Mouse (Mus musculus) intestine, postnatal 0 days (tissue): ENCODE measurements around the gene Arhgef3. TPM values are rescaled to one million over a fixed set of nuclear protein-coding genes. Genes with fewer than 3 reads are reported as not detected.

Experiments
- ATAC-seq: fragments of 200-750 bp; cut with Nextera tagmentation; 2 replicates; pipeline ENCODE4 v1.8.0; 2017; ENCODE audit warnings: mild to moderate bottlenecking, moderate TSS enrichment, moderate library complexity
- H3K27ac ChIP-seq: fragments of 300-500 bp; sonication (generic); 2 replicates; pipeline ENCODE4 v1.5.1; 2014; ENCODE audit warnings: mild to moderate bottlenecking, low read depth, low read length, moderate library complexity
- H3K27me3 ChIP-seq: fragments of 300-500 bp; sonication (generic); replicated peaks from 2 replicates; pipeline ENCODE4 v1.6.1; 2014; ENCODE audit warnings: low read length, mixed read lengths; ENCODE audit not compliant: control insufficient read depth, insufficient read depth
- H3K36me3 ChIP-seq: fragments of 300-500 bp; sonication (generic); 2 replicates; pipeline ENCODE4 v1.6.1; 2014; ENCODE audit warnings: mild to moderate bottlenecking, moderate library complexity; ENCODE audit not compliant: control insufficient read depth, insufficient read depth
- H3K4me1 ChIP-seq: fragments of 300-500 bp; sonication (generic); replicated peaks from 2 replicates; pipeline ENCODE4 v1.6.1; 2014; ENCODE audit warnings: antibody characterized with exemption, low read length, mixed read lengths; ENCODE audit not compliant: control insufficient read depth, insufficient read depth
- H3K4me2 ChIP-seq: fragments of 300-500 bp; sonication (generic); replicated peaks from 2 replicates; pipeline ENCODE4 v1.6.1; 2014; ENCODE audit warnings: low read depth, mild to moderate bottlenecking, moderate library complexity
- H3K4me3 ChIP-seq: fragments of 300-500 bp; sonication (generic); 2 replicates; pipeline ENCODE4 v1.5.1; 2014; ENCODE audit warnings: low read depth, low read length
- H3K9ac ChIP-seq: fragments of 300-500 bp; sonication (generic); 2 replicates; pipeline ENCODE4 v1.6.1; 2014; ENCODE audit warnings: mild to moderate bottlenecking, low read depth, low read length
- H3K9me3 ChIP-seq: fragments of 300-500 bp; sonication (generic); 2 replicates; pipeline ENCODE4 v1.6.1; 2016; ENCODE audit warnings: mixed run types; ENCODE audit not compliant: control insufficient read depth
- CTCF ChIP-seq: sonication (generic); IDR thresholded peaks from 2 replicates; pipeline ENCODE4 v1.5.1; 2016; ENCODE audit warnings: low read depth, mild to moderate bottlenecking, control low read depth, antibody characterized with exemption, moderate library complexity
- whole genome bisulfite sequencing: fragments of 180-500 bp; shearing (Covaris S2); extraction: QIAGEN DNeasy Blood & Tissue Kit; methylation state at CpG from one replicate; pipeline ENCODE4 v1.1.7; 2014; 5-methylcytosine and 5-hydroxymethylcytosine counted together
- polyA plus RNA-seq: library from polyadenylated mRNA; unstranded; fragments of >200 nt; fragmentation: Nextera tagmentation; extraction: Ambion mirVana; gene quantifications from 2 replicates; pipeline ENCODE4 v1.2.1, GENCODE M21; 2015

The Arhgef3 gene
- polyA plus RNA-seq, 1 experiment from 2014 or later = 12.2 TPM

DNA sequence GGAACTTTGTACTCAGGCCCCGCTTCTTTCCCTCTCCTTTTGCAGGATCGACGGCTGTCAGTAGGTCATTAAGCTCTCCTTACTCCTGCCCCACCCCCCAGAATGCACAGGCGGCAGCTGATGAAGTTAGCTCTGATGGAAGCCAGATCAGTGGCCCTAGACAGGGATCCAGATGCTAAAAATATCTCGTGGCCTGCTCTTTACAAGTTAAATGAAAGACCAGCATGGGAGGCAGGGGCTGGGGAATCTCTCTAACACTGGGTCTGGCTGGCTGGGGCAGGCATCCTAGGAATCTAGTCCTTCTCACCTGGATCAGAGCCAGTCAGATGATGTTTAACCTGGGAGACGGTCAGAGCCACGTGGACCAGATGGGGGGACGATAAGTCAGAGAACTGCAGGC lies 36.7 kb downstream of the Arhgef3 start:
- ATAC-seq = no peak
- 35% methylated on average over 8 of the region's 8 CpGs for WGBS
- Histone ChIP-seq H3K9me3 (no peaks in the 10 kb centered on the region), H3K4me2 (no peak overlapping the region), H3K4me3 (no peak overlapping the region), H3K36me3 (no peaks in the 10 kb centered on the region), H3K9ac (no peak overlapping the region), H3K27me3 (no peaks in the 10 kb centered on the region), H3K27ac (no peak overlapping the region), H3K4me1 (no peaks in the 10 kb centered on the region)
- no peak for TF ChIP-seq CTCF

DNA sequence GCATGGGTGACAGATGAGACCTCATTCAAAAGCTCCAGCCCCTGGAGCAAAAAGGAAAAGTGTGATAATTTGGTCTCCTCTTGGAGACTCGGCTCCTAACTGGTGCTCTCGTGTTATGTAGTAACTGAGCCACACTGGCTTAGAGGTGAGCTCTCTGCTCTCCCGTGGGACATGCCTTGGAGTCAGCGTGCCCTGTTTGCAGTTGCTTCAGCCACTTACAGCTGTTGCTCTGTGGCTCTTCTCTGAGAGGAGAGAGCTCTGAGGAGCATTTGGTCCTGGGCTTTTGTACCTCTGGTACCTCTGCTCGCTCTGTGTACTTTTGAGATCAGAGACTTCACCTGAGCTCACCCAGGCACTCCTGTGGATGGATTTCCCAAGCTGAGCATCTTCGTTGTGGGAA lies 40.4 kb downstream of the Arhgef3 start:
- Histone ChIP-seq H3K4me2 (no peak overlapping the region), H3K9ac (no peak overlapping the region), H3K4me3 (no peak overlapping the region), H3K36me3 (no peaks in the 10 kb centered on the region), H3K4me1 (no peaks in the 10 kb centered on the region), H3K27ac (no peak overlapping the region), H3K27me3 (no peaks in the 10 kb centered on the region), H3K9me3 (no peaks in the 10 kb centered on the region)
- no peak for ATAC-seq
- no peak for TF ChIP-seq CTCF
- 65% methylated on average over 6 of the region's 6 CpGs for whole genome bisulfite sequencing

DNA sequence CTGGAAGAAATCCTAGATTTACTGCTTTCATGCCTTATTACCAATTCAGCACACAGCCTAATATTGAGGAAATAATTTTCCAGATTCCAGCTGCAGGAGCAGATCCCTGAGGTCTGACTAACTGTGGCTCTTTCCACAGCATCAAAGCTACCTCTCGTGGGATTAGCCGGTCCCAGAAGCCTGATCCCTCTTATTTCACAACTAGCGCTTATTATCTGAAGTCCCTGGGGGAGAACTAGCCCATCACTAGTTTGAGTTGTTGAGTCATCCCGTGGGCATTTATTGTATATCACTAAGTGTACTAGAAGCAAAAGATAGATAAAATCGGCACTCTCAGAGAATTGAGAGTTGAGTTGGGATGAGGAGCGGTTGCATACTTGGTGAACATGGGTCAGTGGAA lies 41.3 kb downstream of the Arhgef3 start:
- Histone ChIP-seq H3K9ac (no peak overlapping the region), H3K4me3 (no peak overlapping the region), H3K36me3 (no peaks in the 10 kb centered on the region), H3K4me2 (no peak overlapping the region), H3K27ac (no peak overlapping the region), H3K4me1 (no peaks in the 10 kb centered on the region), H3K9me3 (no peaks in the 10 kb centered on the region), H3K27me3 (no peaks in the 10 kb centered on the region)
- ATAC-seq = no peak
- WGBS = 82% methylated on average over 6 of the region's 6 CpGs
- TF ChIP-seq CTCF = no peak

DNA sequence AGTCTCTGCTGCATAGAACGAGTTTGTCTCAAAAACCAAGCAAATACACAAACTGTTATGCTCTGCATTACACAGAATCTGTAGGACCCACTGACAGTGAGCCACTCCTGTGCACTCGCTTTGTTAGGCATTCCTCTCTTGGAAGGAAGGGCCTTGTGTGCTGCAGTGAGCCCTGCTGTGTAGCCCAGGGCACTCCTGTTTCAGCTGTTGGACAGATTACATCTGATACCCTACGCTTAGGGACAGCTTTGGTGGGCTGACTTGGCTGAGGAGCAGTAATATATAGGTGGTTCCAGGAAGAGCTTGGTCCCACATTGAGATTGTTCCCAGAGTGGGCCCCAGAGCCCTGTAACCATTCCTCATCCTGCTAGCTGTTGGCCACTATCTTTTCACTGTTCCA lies 43.4 kb downstream of the Arhgef3 start:
- Histone ChIP-seq H3K27ac (no peak overlapping the region), H3K36me3 (no peaks in the 10 kb centered on the region), H3K4me3 (no peak overlapping the region), H3K9me3 (no peaks in the 10 kb centered on the region), H3K9ac (no peak overlapping the region), H3K27me3 (no peaks in the 10 kb centered on the region), H3K4me1 (no peaks in the 10 kb centered on the region), H3K4me2 (no peak overlapping the region)
- 82% methylated on average over 3 of the region's 3 CpGs for WGBS
- no peak for ATAC-seq
- TF ChIP-seq CTCF = no peak

DNA sequence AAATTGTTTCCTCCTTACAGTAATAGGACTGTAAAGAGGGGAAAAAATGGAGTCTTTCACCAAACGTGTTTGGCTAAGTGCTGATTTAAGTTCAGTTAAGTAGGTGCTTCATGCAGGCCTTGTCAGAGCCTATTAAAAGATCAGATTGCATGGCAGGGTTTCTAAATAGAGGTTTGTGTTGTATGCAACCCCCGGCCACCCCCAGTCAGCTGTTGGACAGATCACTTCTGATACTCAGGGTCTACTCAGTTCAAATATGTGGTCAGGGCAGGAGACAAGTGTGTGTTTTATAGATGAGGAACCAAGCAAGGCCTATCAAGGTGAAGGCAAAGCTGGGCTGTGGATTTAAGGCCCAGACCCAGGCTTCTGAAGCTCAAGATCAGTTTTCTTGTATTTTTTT lies 44.1 kb downstream of the Arhgef3 start:
- Histone ChIP-seq H3K36me3 (no peaks in the 10 kb centered on the region), H3K4me3 (no peak overlapping the region), H3K9ac (no peak overlapping the region), H3K9me3 (no peaks in the 10 kb centered on the region), H3K27ac (no peak overlapping the region), H3K27me3 (no peaks in the 10 kb centered on the region), H3K4me2 (no peak overlapping the region), H3K4me1 (no peaks in the 10 kb centered on the region)
- TF ChIP-seq CTCF = no peak
- 67% methylated on average over 2 of the region's 2 CpGs for WGBS
- ATAC-seq = no peak

DNA sequence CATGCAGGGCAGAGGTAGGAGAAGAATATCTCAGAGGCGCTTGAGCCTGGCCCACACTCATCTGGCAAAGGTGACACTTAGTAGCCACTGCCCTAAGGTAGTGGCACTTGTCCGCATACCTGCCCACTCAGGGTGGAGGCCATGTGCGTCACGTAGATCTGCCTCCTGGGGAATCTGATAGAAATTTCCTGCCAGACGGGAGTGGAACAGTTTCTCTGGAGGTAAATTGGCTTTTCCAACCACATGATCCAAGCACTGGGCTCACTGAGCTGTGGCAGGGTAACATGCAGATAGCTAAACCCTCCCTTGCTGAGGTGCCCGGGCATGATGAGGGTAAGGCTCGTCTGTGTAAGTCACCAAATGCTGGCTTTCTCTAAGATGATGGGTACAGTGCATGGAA lies 46.1 kb downstream of the Arhgef3 start:
- Histone ChIP-seq H3K4me1 (no peaks in the 10 kb centered on the region), H3K27me3 (no peaks in the 10 kb centered on the region), H3K36me3 (no peaks in the 10 kb centered on the region), H3K4me3 (no peak overlapping the region), H3K4me2 (no peak overlapping the region), H3K9me3 (no peaks in the 10 kb centered on the region), H3K27ac (no peak overlapping the region), H3K9ac (no peak overlapping the region)
- 90% methylated on average over 7 of the region's 7 CpGs for WGBS
- ATAC-seq = no peak
- TF ChIP-seq CTCF = no peak

DNA sequence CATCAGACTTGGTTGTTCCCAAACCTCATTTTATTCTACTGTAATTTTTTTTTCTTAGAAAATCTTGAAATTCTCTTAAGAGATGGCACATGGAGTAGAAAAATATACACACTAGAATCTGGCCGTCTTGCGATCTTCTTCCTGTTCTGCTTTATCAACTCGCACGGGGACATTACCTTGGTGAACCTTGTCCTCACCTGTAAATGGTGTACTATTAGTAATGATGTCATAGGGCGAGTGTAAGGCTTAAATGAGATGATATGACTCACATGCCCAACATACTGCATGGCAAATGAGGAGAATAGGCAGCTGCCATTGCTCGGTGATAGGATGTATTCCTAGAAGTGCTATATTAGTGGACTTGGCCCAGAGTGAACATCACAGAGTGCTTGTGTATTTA lies 49.9 kb downstream of the Arhgef3 start:
- 44% methylated on average over 6 of the region's 6 CpGs for WGBS
- no peak overlapping the region for H3K4me3 ChIP-seq

More for the DNA sequence above, 49.9 kb downstream of the Arhgef3 start:
- Histone ChIP-seq H3K9ac (no peak overlapping the region), H3K36me3 (no peaks in the 10 kb centered on the region), H3K27me3 (no peaks in the 10 kb centered on the region), H3K27ac (no peak overlapping the region), H3K9me3 (no peaks in the 10 kb centered on the region), H3K4me1 (no peaks in the 10 kb centered on the region), H3K4me2 (no peak overlapping the region)
- peak; percentile 89 for ATAC-seq
- TF ChIP-seq CTCF = no peak
